Mouse (Mus musculus) midbrain, embryonic 12.5 days (tissue): ENCODE results near the gene Copb1. TPM values are rescaled to one million over a fixed set of nuclear protein-coding genes. Genes with fewer than 3 reads are reported as not detected.

ENCODE experiments used
- ATAC-seq: fragments of 200-750 bp; cut with Nextera tagmentation; 2 replicates; pipeline ENCODE4 v1.8.0; 2017; ENCODE audit warnings: low read depth, moderate TSS enrichment, moderate library complexity; ENCODE audit not compliant: low FRiP score
- H3K27ac ChIP-seq: fragments of 300-500 bp; sonication (generic); replicated peaks from 2 replicates; pipeline ENCODE4 v1.5.1; 2016; ENCODE audit warnings: mild to moderate bottlenecking
- H3K27me3 ChIP-seq: fragments of 300-500 bp; sonication (generic); 2 replicates; pipeline ENCODE4 v1.6.1; 2016; ENCODE audit warnings: mild to moderate bottlenecking
- H3K36me3 ChIP-seq: fragments of 300-500 bp; sonication (generic); 2 replicates; pipeline ENCODE4 v1.6.1; 2016
- H3K4me1 ChIP-seq: fragments of 300-500 bp; sonication (generic); 2 replicates; pipeline ENCODE4 v1.6.1; 2016
- H3K4me2 ChIP-seq: fragments of 300-500 bp; sonication (generic); replicated peaks from 2 replicates; pipeline ENCODE4 v1.6.1; 2016; ENCODE audit warnings: mild to moderate bottlenecking, moderate library complexity
- H3K4me3 ChIP-seq: fragments of 300-500 bp; sonication (generic); 2 replicates; pipeline ENCODE4 v1.5.1; 2016; ENCODE audit warnings: mild to moderate bottlenecking
- H3K9ac ChIP-seq: fragments of 300-500 bp; sonication (generic); replicated peaks from 2 replicates; pipeline ENCODE4 v1.6.1; 2016; ENCODE audit warnings: mild to moderate bottlenecking, moderate library complexity
- H3K9me3 ChIP-seq: fragments of 300-500 bp; sonication (generic); 2 replicates; pipeline ENCODE4 v1.6.1; 2016; ENCODE audit warnings: mild to moderate bottlenecking
- WGBS: fragments of 180-500 bp; shearing (Covaris S2); methylation state at CpG from one replicate; pipeline ENCODE4 v1.1.7; 2016; 5-methylcytosine and 5-hydroxymethylcytosine counted together
- polyA plus RNA-seq: library from polyadenylated mRNA; unstranded; fragments of >200 nt; fragmentation: Nextera tagmentation; extraction: Ambion mirVana; gene quantifications from 2 replicates; pipeline ENCODE4 v1.2.1, GENCODE M21; 2016

Copb1 gene
- polyA plus RNA-seq, 1 experiment from 2014 or later = 97.2 TPM

DNA sequence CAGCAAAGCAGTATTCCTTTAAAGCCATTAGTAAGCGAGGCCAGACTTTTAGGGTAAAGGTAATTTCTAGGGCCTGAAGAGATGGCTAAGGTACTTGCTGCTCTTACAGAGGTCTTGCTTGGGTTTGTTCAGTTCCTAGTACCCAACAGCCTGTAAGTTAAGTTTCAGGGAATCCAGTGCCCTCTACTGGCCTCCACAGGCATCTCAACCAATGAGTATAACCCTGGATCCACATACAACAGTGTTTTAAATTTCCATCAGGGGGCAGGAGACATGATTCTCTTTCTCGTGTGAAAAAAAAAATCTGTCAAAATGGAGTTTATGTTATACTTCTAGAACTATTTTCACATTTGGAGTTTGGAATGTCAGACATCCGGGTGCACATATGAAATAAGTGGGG is 27.2 kb upstream of the Copb1 start:
- Histone ChIP-seq H3K4me2 (no peak overlapping the region), H3K9ac (no peak overlapping the region), H3K36me3 (no peaks in the 10 kb centered on the region), H3K4me1 (0 out of 2 replicates have a peak, but pooled peaks cover 5% of the 10 kb centered on the region), H3K9me3 (no peaks in the 10 kb centered on the region), H3K4me3 (no peak overlapping the region), H3K27me3 (no peaks in the 10 kb centered on the region), H3K27ac (no peak overlapping the region)
- 55% methylated on average over 3 of the region's 3 CpGs for WGBS
- no peak for ATAC-seq

DNA sequence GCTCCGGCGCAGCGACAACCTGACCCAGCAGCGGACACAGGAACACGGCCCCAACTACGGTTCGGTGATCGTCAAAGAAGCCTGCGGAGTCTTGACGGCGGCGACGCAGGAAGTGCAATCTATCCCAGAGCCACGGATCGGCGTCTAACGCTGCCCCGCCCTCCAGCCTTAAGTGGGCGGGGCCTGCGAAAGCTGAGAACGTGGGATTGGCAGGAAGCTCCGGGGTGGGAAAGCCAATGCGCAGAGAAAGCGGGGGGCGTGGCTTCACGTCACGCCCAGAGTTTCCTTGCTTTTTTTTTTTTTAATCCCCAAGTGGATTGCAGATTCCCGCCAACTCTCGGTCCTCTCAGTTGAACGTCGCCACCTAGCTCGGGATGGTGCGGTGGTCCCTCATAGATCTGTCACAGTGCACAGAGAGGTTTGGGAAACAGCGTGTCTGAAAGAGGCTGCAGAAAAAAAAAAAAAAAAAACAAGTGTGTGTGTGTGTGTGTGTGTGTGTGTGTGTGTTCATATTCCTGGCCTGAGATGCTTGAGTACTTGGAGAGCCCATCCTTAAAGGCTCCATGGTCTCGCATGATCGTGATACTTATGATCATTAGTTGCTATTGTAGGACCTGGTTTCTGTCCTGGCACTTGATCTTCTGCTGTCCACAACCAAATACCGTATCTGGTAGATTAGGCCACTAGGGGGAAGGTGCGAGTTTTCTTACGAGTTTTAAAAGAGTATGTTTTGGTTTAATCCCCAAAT is 21.7 kb upstream of the Copb1 start, which contains the start of gene Psma1:
Gene Psma1 (minus strand): TSS at position 114 of the 748 bp plus-strand sequence.
- Histone ChIP-seq H3K9me3 (no peaks in the 10 kb centered on the region), H3K4me1 (peaks cover 13% of the 10 kb centered on the region), H3K9ac (peak within 1 kb of the TSS; percentile 87), H3K4me2 (peak within 1 kb of the TSS; percentile 75), H3K36me3 (peaks cover 19% of the 10 kb centered on the region), H3K27me3 (no peaks in the 10 kb centered on the region), H3K27ac (peak within 1 kb of the TSS; percentile 49; the same call in 1 of the 2 replicates), H3K4me3 (peak within 1 kb of the TSS; percentile 92)
- WGBS = under 1% methylated on average over 39 of the region's 39 CpGs
- ATAC-seq = peak; percentile 91

DNA sequence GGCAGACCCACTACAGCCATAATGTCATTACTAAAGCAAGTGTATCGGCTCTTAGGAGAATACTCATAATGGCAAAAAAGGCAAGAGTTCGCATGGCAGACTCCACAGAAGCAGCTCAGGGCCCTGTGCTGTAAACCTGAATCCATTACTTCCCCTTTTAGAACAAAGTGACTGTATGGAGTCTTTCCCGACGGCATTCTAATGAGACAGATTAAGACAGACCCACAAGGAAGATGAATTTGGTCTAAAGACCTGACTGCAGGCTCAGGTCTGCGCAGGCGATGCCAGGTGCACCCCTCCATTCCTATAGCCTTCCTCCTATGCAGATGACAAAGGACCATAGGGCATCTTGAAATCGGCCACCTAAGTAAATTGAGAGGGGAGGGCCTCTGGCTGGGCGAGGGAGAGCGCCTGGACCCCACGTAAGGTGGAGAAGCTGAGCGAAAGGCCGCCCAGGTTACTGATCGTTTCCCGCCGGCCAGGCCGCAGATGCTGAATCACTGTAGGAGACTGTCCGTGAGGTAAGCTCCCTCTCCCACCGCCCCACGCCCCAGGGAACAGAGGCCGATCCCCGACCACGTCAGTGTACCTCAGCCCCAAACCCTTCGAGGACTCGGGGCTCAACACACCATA is 21.0 kb upstream of the Copb1 start:
- H3K9me3 ChIP-seq = no peaks in the 10 kb centered on the region
- H3K4me2 ChIP-seq = peak overlapping the region; percentile 75
- H3K36me3 ChIP-seq = peaks cover 21% of the 10 kb centered on the region
- peaks cover 13% of the 10 kb centered on the region for H3K4me1 ChIP-seq
- no peaks in the 10 kb centered on the region for H3K27me3 ChIP-seq
- peak overlapping the region; percentile 49; the same call in 1 of the 2 replicates for H3K27ac ChIP-seq
- ATAC-seq = peak; percentile 41; the same call in 1 of the 2 replicates
- H3K4me3 ChIP-seq = peak overlapping the region; percentile 92
- peak overlapping the region; percentile 87 for H3K9ac ChIP-seq
- 3% methylated on average over 24 of the region's 24 CpGs for WGBS

GRCm38 (mm10) chr7:114268446-114268845 is 13.9 kb upstream of the Copb1 start:
- H3K4me1 ChIP-seq = no peaks in the 10 kb centered on the region
- peaks cover 84% of the 10 kb centered on the region for H3K36me3 ChIP-seq
- 96% methylated on average over 5 of the region's 5 CpGs for WGBS
- no peak overlapping the region for H3K4me3 ChIP-seq
- no peaks in the 10 kb centered on the region for H3K27me3 ChIP-seq
- H3K27ac ChIP-seq = no peak overlapping the region
- no peak overlapping the region for H3K9ac ChIP-seq
- no peak for ATAC-seq
- peaks cover 8% of the 10 kb centered on the region; the same call in 1 of the 2 replicates for H3K9me3 ChIP-seq
- H3K4me2 ChIP-seq = no peak overlapping the region

DNA sequence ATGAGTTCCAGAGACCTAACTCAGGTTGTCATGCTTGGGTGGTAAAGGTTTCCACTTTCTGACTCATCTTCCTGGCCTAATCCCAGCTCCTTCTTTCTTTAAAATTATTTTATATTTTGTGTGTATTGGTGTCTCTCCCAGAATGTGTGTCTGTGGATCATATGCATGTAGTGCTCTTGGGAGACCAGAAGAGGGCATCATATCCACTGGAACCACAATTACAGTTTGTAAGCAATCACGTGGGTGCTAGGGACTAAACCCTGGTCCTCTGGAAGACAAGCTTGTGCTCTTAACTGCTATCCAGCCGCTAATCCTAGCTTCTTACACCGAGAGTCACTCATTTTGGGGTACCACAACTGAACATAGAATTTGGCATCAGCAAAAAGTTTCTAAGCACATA is 2.8 kb downstream of the Copb1 start:
- Histone ChIP-seq H3K27me3 (no peaks in the 10 kb centered on the region), H3K4me2 (no peak overlapping the region), H3K9me3 (0 out of 2 replicates have a peak, but pooled peaks cover 3% of the 10 kb centered on the region), H3K9ac (no peak overlapping the region), H3K27ac (no peak overlapping the region), H3K4me1 (peaks cover 6% of the 10 kb centered on the region; the same call in 1 of the 2 replicates), H3K4me3 (no peak overlapping the region), H3K36me3 (peaks cover 45% of the 10 kb centered on the region)
- WGBS = 95% methylated on average over 3 of the region's 3 CpGs
- no peak for ATAC-seq

- H3K9me3 ChIP-seq = no peaks in the 10 kb centered on the region
- H3K36me3 ChIP-seq = peaks cover 70% of the 10 kb centered on the region
- H3K4me3 ChIP-seq = no peak overlapping the region
- H3K9ac ChIP-seq = no peak overlapping the region
- H3K4me2 ChIP-seq = no peak overlapping the region
- H3K4me1 ChIP-seq = no peaks in the 10 kb centered on the region
- H3K27ac ChIP-seq = no peak overlapping the region
- WGBS = 88% methylated on average over 7 of the region's 7 CpGs
- ATAC-seq = no peak
- H3K27me3 ChIP-seq = no peaks in the 10 kb centered on the region
Observed at GRCm38 (mm10) chr7:114233980-114234379, 20.5 kb downstream of the Copb1 start.

- 91% methylated on average over 7 of the region's 7 CpGs for WGBS
- H3K9ac ChIP-seq = no peak overlapping the region
- H3K9me3 ChIP-seq = no peaks in the 10 kb centered on the region
- H3K4me3 ChIP-seq = no peak overlapping the region
- H3K4me1 ChIP-seq = no peaks in the 10 kb centered on the region
- H3K36me3 ChIP-seq = peaks cover 73% of the 10 kb centered on the region
- H3K27me3 ChIP-seq = no peaks in the 10 kb centered on the region
- no peak for ATAC-seq
- no peak overlapping the region for H3K27ac ChIP-seq
- H3K4me2 ChIP-seq = no peak overlapping the region
Observed at GRCm38 (mm10) chr7:114232982-114233381, 21.5 kb downstream of the Copb1 start.

- Histone ChIP-seq H3K4me1 (no peaks in the 10 kb centered on the region), H3K27me3 (no peaks in the 10 kb centered on the region), H3K36me3 (peaks cover 72% of the 10 kb centered on the region), H3K4me2 (no peak overlapping the region), H3K27ac (no peak overlapping the region), H3K9ac (no peak overlapping the region), H3K4me3 (no peak overlapping the region), H3K9me3 (no peaks in the 10 kb centered on the region)
- ATAC-seq = no peak
- 93% methylated on average over 3 of the region's 3 CpGs for WGBS
Observed at GRCm38 (mm10) chr7:114231857-114232256, 22.7 kb downstream of the Copb1 start.

GRCm38 (mm10) chr7:114226521-114226920 is 28.0 kb downstream of the Copb1 start:
- Histone ChIP-seq H3K4me2 (no peak overlapping the region), H3K9ac (no peak overlapping the region), H3K27me3 (no peaks in the 10 kb centered on the region), H3K9me3 (no peaks in the 10 kb centered on the region), H3K27ac (no peak overlapping the region), H3K4me3 (no peak overlapping the region), H3K4me1 (no peaks in the 10 kb centered on the region), H3K36me3 (peaks cover 59% of the 10 kb centered on the region)
- no peak for ATAC-seq
- 100% methylated on average over 1 of the region's 1 CpGs for WGBS

- Histone ChIP-seq H3K9me3 (no peaks in the 10 kb centered on the region), H3K9ac (no peak overlapping the region), H3K4me2 (no peak overlapping the region), H3K27ac (no peak overlapping the region), H3K36me3 (peaks cover 57% of the 10 kb centered on the region), H3K27me3 (no peaks in the 10 kb centered on the region), H3K4me3 (no peak overlapping the region), H3K4me1 (no peaks in the 10 kb centered on the region)
- WGBS = 95% methylated on average over 4 of the region's 4 CpGs
- no peak for ATAC-seq
Observed at GRCm38 (mm10) chr7:114220433-114220832, 34.1 kb downstream of the Copb1 start.

DNA sequence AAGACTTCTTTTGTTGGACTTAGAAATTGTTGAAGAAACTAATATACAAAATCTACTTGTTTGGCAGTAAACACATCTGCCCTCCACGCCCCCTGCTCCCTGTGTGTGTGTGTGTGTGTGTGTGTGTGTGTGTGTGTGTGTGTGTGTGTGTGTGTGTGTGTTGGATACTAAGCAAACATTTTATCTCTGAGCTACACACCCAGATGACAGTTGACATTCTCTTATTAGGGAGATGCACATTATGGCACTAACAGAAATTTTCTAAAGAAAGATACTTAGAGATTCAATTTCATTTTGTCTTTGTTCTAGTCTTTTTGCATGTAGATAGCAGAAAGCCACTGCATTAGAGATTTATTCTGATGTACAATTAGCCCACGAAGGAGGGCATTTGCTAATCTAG is 37.6 kb downstream of the Copb1 start:
- 95% methylated on average over 2 of the region's 2 CpGs for WGBS
- Histone ChIP-seq H3K36me3 (peaks cover 63% of the 10 kb centered on the region), H3K4me1 (no peaks in the 10 kb centered on the region), H3K9me3 (no peaks in the 10 kb centered on the region), H3K4me2 (no peak overlapping the region), H3K9ac (no peak overlapping the region), H3K27me3 (no peaks in the 10 kb centered on the region), H3K4me3 (no peak overlapping the region), H3K27ac (no peak overlapping the region)
- ATAC-seq = no peak

GRCm38 (mm10) chr7:114214385-114214784 is 40.1 kb downstream of the Copb1 start:
- 92% methylated on average over 1 of the region's 1 CpGs for WGBS
- no peaks in the 10 kb centered on the region for H3K27me3 ChIP-seq
- H3K9ac ChIP-seq = no peak overlapping the region
- no peak overlapping the region for H3K27ac ChIP-seq
- H3K9me3 ChIP-seq = no peaks in the 10 kb centered on the region
- no peak overlapping the region for H3K4me3 ChIP-seq
- H3K4me1 ChIP-seq = no peaks in the 10 kb centered on the region
- peaks cover 40% of the 10 kb centered on the region for H3K36me3 ChIP-seq
- H3K4me2 ChIP-seq = no peak overlapping the region
- ATAC-seq = no peak
